Mouse (Mus musculus) ES-E14 (cell line): ENCODE measurements around the gene Magix. TPM values are rescaled to one million over a fixed set of nuclear protein-coding genes. Genes with fewer than 3 reads are reported as not detected.

Source experiments
- DNase-seq: peaks from one replicate; pipeline ENCODE4 v3.0.0-alpha.2; 2013; ENCODE audit warnings: low read depth, low spot score
- H3K27ac ChIP-seq: 2 replicates; pipeline ENCODE4 v1.5.1; 2012; ENCODE audit warnings: low read depth, mild to moderate bottlenecking, low read length, moderate library complexity, mixed read lengths; ENCODE audit not compliant: poor library complexity, insufficient read depth, severe bottlenecking
- H3K36me3 ChIP-seq: 2 replicates; pipeline ENCODE4 v1.6.1; 2012; ENCODE audit warnings: mild to moderate bottlenecking, low read length, moderate library complexity, mixed read lengths; ENCODE audit not compliant: control insufficient read depth, poor library complexity, insufficient read depth, severe bottlenecking
- H3K4me1 ChIP-seq, 2 experiments: fragments of 150-350 bp in 1 of 2; sonication (generic) in 1 of 2; 2 replicates each; pipeline ENCODE4 v1.6.1; 2012; ENCODE audit warnings: low read length in 2 of 2, mild to moderate bottlenecking in 1 of 2, mixed read lengths in 1 of 2; ENCODE audit not compliant: control insufficient read depth in 2 of 2, insufficient read depth in 2 of 2, poor library complexity in 1 of 2
- H3K4me3 ChIP-seq, 2 experiments: fragments of 150-350 bp in 1 of 2; sonication (generic) in 1 of 2; 2 replicates each; pipeline ENCODE4 v1.5.1; 2012; ENCODE audit warnings: low read length in 2 of 2, low read depth in 1 of 2, mild to moderate bottlenecking in 1 of 2, mixed read lengths in 1 of 2; ENCODE audit not compliant: insufficient read depth in 1 of 2, poor library complexity in 1 of 2, severe bottlenecking in 1 of 2
- H3K9ac ChIP-seq: 2 replicates; pipeline ENCODE4 v1.6.1; 2012; ENCODE audit warnings: low read depth, mild to moderate bottlenecking, low read length, mixed read lengths; ENCODE audit not compliant: poor library complexity, insufficient read depth, severe bottlenecking
- H3K9me3 ChIP-seq: fragments of 150-350 bp; sonication (generic); 2 replicates; pipeline ENCODE4 v1.6.1; 2012; ENCODE audit warnings: low read depth, mild to moderate bottlenecking, low read length; ENCODE audit not compliant: control insufficient read depth, insufficient read depth
- CHD2 ChIP-seq: IDR thresholded peaks from 2 replicates; pipeline ENCODE4 v1.6.1; 2014; ENCODE audit warnings: mild to moderate bottlenecking, low read depth, low read length, inconsistent platforms
- HCFC1 ChIP-seq: IDR thresholded peaks from 2 replicates; pipeline ENCODE4 v1.6.1; 2012; ENCODE audit warnings: low read length, inconsistent platforms, borderline replicate concordance; ENCODE audit not compliant: insufficient read depth
- MAFK ChIP-seq: IDR thresholded peaks from 2 replicates; pipeline ENCODE4 v1.6.1; 2014; ENCODE audit warnings: mild to moderate bottlenecking, low read depth, low read length, inconsistent platforms; ENCODE audit not compliant: insufficient read depth
- ZC3H11A ChIP-seq: IDR thresholded peaks from 2 replicates; pipeline ENCODE4 v1.6.1; 2012; ENCODE audit warnings: low read depth, mild to moderate bottlenecking, inconsistent platforms, low read length, borderline replicate concordance
- ZNF384 ChIP-seq: IDR thresholded peaks from 2 replicates; pipeline ENCODE4 v1.6.1; 2012; ENCODE audit warnings: low read depth, low read length, inconsistent platforms
- in situ Hi-C, 2 experiments: fragments of 600-800 bp; cut with MboI; formaldehyde crosslinking; loops; one replicate each; pipeline ENCODE4 v1.15.1; 2025; ENCODE audit warnings: low sequenced_read_pairs in 2 of 2, inconsistent platforms in 1 of 2; ENCODE audit not compliant: unreplicated experiment in 2 of 2
- total RNA-seq: library from RNA; depleted of rRNA; stranded (reverse); fragments of 300-350 nt; gene quantifications from 2 replicates; pipeline ENCODE4 v1.2.3, GENCODE M21; 2012; rRNA removed

Gene Magix
- total RNA-seq, result 0.11 and 0.36 TPM in 2 replicates

- Histone ChIP-seq H3K36me3 (no peaks in the 10 kb centered on the region), H3K4me1 (0 out of 4 replicates have a peak, but pooled peaks cover 0 to 2% of the 10 kb centered on the region in 2 experiments), H3K27ac (no peak within 1 kb of the TSS), H3K9ac (peak within 1 kb of the TSS; percentile 63; the same call in 1 of the 2 replicates), H3K9me3 (no peaks in the 10 kb centered on the region), H3K4me3 (peak within 1 kb of the TSS; percentile 42 to 53)
- TF ChIP-seq HCFC1 (no peak), CHD2 (no peak), ZC3H11A (no peak), ZNF384 (no peak), MAFK (no peak)
- DNase-seq, result no peak
- in situ Hi-C loops, result loop anchor here in 1 of 2 experiments (25.0 kb wide), 1 partner anchor 219 kb away; no protein-coding TSS in a partner anchor
Observed at GRCm38 (mm10) chrX:7680864-7681263, at the start of gene Magix. Gene Magix (minus strand): TSS chrX:7681251.

GRCm38 (mm10) chrX:7728922-7729265 is 47.8 kb upstream of the Magix start:
- DNase-seq, result no peak
- peak overlapping the region; percentile 82 for H3K9ac ChIP-seq
- H3K4me1 ChIP-seq, result peaks cover 0 to 10% of the 10 kb centered on the region in 2 experiments; a peak in 1 of 4 replicates
- peaks cover 25% of the 10 kb centered on the region for H3K36me3 ChIP-seq
- no peak for TF ChIP-seq ZNF384
- no peak for TF ChIP-seq CHD2
- TF ChIP-seq ZC3H11A, result no peak
- TF ChIP-seq HCFC1, result no peak
- TF ChIP-seq MAFK, result no peak
- no peaks in the 10 kb centered on the region for H3K9me3 ChIP-seq
- H3K4me3 ChIP-seq, result peak overlapping the region; percentile 72 to 81
- in situ Hi-C loops, result no loop called here
- H3K27ac ChIP-seq, result peak overlapping the region; percentile 41; the same call in 1 of the 2 replicates

GRCm38 (mm10) chrX:7728215-7728921 is 47.3 kb upstream of the Magix start, which contains the start of gene Praf2:
Gene Praf2 (plus strand): TSS chrX:7728439.
- Histone ChIP-seq H3K9me3 (no peaks in the 10 kb centered on the region), H3K4me1 (peaks cover 0 to 10% of the 10 kb centered on the region in 2 experiments; a peak in 1 of 4 replicates), H3K27ac (peak within 1 kb of the TSS; percentile 53), H3K36me3 (peaks cover 26% of the 10 kb centered on the region), H3K4me3 (peak within 1 kb of the TSS; percentile 72 to 81), H3K9ac (peak within 1 kb of the TSS; percentile 82)
- peak; percentile 69 for DNase-seq
- in situ Hi-C loops, result no loop called here
- TF ChIP-seq CHD2, result no peak
- TF ChIP-seq HCFC1, result peak; percentile 88

DNA sequence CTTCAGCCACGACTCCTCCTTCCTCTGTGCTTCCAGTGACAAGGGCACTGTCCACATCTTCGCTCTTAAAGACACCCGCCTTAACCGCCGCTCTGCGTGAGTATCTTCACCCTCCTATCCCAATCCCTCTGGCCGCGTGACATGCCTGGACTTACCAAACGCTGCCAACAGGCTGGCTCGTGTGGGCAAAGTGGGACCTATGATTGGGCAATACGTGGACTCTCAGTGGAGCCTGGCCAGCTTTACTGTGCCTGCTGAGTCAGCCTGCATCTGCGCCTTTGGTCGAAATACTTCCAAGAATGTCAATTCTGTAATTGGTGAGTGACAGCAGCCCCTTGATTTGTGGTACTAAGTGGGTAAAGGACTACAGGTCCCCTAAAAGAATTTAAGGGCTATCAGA is 46.1 kb upstream of the Magix start:
- H3K9ac ChIP-seq, result no peak overlapping the region
- H3K27ac ChIP-seq, result no peak overlapping the region
- DNase-seq, result no peak
- no peaks in the 10 kb centered on the region for H3K9me3 ChIP-seq
- peaks cover 0 to 10% of the 10 kb centered on the region in 2 experiments; a peak in 1 of 4 replicates for H3K4me1 ChIP-seq
- TF ChIP-seq CHD2 (no peak), HCFC1 (no peak), ZC3H11A (no peak), MAFK (no peak), ZNF384 (no peak)
- no peak overlapping the region for H3K4me3 ChIP-seq
- peaks cover 26% of the 10 kb centered on the region for H3K36me3 ChIP-seq
- in situ Hi-C loops, result no loop called here

GRCm38 (mm10) chrX:7725841-7726240 is 44.8 kb upstream of the Magix start:
- TF ChIP-seq MAFK (no peak), CHD2 (no peak), ZNF384 (no peak), ZC3H11A (no peak), HCFC1 (no peak)
- Histone ChIP-seq H3K27ac (peak overlapping the region; percentile 57; the same call in 1 of the 2 replicates), H3K9ac (peak overlapping the region; percentile 64; the same call in 1 of the 2 replicates), H3K9me3 (no peaks in the 10 kb centered on the region), H3K4me1 (peaks cover 0 to 10% of the 10 kb centered on the region in 2 experiments; a peak in 2 of 4 replicates), H3K36me3 (peaks cover 26% of the 10 kb centered on the region), H3K4me3 (peak overlapping the region in 1 of 2 experiments; percentile 27; a peak in 1 of 4 replicates)
- in situ Hi-C loops, result no loop called here
- no peak for DNase-seq
